Mouse (Mus musculus) c-Kit-positive CD71-positive TER-119-negative erythroid progenitor cells, embryonic 14.5 days (primary cell): ENCODE results near the gene Slc13a2.

Source experiments
- DNase-seq: peaks from one replicate; pipeline ENCODE4 v3.0.0-alpha.2; 2013; ENCODE audit warnings: low read depth

Gene Slc13a2

DNA sequence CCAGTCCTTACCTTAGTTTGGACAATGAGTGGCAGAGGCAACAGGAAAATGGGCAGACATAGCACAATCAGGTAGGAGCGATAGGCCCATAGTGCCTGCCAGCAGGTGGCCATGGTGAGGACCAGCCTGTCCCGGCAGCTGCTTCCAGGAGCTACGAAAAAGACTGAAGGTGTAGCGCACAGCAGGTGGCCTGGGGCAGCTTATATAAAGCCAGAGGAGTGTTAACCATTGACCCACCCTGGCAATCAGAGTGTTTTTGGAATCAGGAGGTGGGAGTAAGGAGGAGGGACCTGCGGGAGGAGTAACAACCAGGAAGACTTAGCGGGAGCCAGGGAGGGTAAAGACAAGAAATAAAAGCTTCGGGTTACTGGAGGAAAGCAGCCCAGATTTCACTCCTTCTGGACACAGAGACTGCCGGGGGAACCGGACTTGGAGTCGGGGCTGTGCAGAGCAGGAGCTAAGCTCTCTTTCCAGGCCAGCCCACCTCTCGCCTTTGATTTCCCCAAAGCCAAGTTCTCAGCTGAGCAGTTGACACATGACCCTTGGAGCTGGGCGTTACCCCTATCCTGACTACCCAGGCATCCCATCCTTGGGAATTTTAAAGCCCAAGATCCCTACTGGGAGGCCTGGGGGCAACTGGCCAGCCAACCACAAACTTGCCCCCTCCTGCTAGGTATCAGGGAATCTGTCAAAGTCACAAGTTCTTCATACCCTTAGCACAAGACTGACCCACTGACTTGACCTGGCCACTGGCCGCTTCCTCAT lies at the start of gene Slc13a2:
Gene Slc13a2, minus strand, starts transcription at position 163 of the 765 bp plus-strand sequence.
- DNase-seq = no peak

DNA sequence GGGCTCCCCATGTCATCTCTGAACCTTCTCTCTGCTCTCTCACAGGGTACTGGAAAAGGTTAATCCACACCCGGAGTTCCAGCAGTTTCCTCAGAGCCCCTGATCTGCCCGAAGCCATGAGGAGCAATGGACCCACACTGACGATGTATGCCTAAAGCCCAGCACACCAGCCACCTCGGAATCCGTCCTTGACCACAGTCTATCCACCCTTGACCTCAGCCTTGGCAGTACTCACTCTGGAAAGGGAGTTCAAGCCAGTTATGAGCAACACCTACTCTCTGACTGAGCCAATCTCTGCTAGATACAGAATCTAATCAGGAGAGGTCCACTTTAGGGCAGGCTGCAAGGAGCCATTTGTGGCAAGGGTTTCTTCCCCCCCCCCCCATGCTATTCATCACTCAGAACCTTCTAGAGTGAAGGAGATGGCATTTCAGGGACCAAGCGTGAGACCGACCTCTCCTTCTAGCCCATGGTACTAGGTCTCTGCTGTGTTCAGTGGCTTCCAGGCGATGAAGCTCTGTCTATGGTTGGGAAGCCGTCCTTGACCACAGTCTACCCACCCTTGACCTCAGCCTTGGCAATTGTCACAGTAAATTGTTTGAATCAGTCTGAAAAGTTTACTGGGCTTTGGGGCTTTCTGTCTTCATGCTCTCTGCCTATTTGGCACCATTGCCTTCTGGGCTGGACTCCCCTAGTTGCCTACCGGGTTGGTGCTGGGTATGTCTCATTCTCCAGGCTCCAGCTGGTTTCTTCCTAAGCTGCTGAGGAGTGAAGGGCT lies 49.5 kb upstream of the Slc13a2 start:
- no peak for DNase-seq

DNA sequence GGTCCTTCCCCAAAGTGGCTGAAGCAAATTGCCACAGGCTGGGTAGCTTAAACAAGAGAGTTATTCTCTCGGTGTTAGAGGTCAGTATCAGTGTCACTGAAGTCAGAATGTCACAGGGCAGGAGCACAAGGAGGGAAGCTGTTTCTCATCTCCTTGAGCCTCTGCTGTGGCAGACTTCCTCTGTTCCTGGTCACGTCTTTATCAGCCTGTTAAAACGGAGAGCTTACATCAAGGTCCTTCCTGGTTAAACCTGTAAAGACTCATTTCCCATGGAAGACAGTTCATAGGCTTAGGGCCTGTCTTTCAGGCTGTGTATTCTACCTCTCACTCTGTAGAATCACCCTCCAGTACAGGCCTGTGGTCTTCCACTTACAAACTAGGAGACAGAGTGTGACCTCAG lies 45.9 kb upstream of the Slc13a2 start:
- no peak for DNase-seq

DNA sequence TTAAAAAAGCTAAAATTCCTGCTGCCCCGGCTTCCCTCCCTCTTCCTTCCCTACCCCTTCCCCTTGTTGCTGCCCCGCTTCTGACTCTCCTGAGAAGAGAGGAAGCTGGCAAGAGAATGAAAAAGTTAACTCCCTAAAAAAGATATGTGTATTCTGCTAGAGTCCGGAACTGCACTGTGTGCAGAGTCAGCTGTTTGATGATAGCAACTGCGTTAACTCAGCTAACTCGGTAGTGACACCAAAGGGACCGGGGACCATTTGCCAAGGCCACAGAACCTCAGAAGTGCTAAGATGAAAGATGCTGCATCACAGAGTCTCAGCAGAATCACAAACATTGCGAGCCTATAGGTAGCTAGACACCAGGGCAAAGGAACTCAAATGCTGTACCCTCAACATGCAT lies 45.5 kb upstream of the Slc13a2 start:
- DNase-seq = no peak

DNA sequence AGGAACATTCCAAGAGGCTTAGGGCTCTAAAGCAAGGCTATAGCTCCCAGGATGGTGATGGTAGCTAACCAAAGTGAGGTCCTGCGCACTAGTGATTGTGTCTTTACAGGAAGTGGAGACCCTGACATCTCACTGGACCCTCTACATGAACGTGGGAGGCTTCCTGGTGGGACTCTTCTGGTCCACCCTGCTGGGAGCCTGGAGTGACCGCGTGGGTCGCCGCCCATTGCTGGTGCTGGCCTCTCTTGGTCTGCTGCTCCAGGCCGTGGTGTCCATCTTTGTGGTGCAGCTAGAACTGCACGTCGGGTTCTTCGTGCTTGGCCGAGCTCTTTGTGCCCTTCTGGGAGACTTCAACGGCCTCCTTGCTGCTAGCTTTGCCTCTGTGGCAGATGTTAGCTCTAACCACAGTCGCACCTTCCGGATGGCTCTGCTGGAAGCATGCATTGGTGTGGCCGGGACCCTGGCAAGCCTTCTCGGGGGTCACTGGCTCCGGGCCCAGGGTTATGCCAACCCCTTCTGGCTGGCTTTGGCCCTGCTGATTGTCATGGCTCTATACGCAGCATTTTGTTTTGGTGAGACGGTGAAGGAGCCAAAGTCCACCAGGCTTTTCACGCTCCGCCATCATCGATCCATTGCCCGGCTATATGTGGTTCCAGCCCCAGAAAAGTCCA lies 44.4 kb upstream of the Slc13a2 start:
- no peak for DNase-seq

DNA sequence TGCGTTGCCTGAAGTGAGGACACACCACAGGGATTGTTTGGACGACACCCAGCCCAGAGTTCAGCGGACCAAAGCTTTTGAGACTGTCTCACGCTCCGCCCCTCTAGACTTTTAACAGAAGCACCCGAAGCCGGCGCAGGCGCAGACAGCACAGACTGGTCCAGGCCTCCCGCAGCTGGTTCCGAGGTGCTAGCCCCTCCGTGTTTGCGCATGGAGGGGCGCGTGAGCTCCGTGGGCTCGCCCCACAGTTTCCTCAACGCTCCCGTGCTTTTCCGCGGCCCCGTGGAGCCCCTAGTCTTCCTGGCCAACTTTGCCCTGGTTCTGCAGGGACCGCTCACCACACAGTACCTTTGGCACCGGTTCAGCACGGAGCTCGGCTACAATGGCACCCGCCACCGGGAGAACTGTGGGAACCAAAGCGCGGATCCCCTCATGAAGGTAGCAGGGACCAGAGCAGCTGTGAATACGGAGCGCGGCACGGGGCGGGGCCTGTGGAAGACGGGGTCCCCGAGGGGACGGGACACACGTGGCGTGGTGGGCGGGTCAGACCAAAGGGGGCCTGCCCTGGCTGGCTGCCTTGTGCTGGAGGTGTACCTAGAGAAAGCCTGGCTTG lies 43.7 kb upstream of the Slc13a2 start, which contains the start of gene Slc46a1:
Gene Slc46a1, plus strand, starts transcription at position 130 of the 613 bp plus-strand sequence.
- DNase-seq = peak; percentile 50

DNA sequence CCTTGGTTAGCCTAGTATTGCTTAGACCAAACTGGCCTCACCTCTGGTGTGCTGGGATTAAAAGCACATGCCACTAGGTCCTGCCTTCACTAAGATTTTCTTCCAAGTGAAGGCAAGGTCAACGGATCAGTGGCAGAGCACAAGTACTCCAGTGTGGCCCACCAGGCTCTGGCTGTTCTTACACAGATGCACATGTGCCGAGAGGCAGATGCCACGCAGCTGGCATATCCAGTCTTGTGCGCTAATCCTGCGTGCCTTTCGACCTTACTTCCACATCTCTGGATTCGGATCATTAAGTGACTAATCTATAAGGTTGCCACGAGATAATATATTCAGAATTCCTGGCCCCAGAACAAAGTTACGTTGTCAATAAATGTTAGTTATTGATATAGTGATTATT lies 43.1 kb upstream of the Slc13a2 start:
- no peak for DNase-seq

DNA sequence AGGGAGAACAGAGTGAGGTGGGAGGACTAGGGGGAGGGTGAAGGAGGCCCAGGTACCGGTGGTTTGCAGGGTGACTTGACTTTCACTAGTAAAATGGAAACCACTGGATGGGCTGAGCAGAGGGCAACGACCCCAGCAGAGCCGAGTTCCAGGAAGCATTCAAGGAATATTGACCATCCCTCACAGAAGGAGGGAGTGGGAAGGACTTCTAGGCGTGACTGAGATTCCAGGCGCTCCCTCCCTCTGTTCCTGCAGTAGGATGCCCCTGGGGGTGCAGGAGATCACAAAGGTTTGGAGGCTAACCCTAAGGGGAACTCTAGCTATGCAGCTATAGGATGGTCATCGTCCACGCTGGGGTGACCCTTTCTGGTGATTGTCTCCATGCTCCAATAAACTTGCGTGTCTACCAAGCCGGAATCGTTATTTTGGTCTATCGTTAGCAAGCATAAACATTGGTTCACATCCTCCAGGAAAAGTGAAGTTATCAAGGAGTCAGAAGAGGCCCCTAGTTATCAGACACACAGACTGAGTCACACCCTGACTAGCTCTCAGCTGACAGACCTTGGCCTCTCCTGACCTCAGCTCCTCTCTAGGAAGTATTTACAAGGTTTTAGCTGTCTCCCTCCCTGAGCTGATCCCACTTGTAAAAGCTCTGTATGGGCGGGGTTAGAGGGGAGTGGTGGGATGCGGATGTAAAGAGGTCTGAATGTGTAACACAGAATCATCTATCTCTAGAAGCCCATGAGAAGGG lies 41.4 kb upstream of the Slc13a2 start:
- peak; percentile 48 for DNase-seq

DNA sequence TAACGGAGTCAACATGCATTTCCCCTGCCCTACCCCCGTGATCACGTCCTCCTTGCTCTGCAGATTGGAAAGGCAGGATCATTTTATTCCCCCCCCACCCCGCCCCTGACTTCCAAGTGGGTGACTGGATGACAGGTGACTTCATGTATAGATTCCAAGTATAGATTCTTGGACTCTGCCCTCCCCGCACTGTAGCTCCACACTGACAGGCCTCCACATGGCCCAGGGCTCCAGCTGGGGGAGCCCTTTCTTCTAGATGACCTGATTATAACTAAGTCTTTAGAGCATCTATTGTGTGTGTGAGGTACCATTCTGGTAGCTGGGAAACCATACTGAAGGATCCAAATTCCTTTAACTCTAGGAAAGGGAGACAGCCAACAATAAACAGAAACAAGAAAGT lies 40.7 kb upstream of the Slc13a2 start:
- DNase-seq = no peak

DNA sequence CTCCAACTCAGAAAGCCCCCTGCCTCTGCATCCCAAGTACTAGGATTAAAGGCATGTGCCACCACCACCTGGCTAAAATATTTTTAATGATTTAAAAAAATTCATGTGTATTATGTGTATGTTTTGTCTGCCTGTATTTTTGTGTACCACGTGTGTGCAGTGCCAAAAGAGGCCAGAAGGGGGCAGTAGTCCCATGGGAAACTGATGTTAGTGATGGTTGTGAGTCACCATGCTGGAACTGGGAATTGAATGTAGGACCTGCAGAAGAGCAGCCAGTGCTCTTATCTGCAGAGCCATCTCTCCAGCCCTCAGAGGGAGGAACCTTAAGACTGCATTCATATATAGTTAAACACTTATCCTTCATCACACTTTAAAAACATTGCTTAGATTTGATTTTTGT lies 39.9 kb upstream of the Slc13a2 start:
- DNase-seq = no peak

DNA sequence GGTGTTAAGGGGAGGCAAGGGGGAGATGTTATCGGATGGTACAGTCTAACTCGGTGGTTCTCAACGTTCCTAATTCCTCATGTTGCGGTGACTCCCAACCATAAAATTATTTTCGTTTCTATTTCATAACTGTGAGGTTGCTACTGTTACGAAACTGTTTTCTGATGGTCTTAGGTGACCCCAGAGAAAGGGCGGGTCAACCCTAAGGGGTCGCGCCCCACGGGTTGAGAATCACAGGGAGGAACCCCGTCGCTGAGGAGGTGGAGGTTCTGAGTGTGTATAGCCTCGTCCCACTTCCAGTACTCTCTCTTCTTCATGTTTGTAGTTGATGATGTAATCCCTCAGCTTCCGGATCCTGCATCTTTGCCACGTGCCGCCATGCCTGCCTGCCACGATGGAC lies 36.7 kb upstream of the Slc13a2 start:
- no peak for DNase-seq

DNA sequence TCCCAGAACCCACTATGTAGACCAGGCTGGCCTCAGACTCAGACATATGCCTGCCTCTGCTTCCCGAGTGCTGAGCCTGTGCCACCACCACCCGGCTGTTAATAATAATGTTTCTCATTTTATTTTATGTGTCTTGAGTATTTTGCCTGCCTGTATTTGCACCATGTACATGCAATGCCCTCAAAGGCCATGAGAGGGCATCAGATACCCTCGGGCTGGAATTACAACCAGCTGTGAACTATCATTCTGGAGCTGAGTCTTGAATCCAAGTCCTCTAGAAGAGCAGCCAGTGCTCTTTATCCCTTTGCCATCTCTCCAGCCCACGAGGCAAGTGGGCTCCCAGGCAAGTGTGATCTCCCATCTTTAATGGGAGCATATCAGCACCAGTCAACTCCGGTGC lies 33.3 kb upstream of the Slc13a2 start:
- peak; percentile 38 for DNase-seq

DNA sequence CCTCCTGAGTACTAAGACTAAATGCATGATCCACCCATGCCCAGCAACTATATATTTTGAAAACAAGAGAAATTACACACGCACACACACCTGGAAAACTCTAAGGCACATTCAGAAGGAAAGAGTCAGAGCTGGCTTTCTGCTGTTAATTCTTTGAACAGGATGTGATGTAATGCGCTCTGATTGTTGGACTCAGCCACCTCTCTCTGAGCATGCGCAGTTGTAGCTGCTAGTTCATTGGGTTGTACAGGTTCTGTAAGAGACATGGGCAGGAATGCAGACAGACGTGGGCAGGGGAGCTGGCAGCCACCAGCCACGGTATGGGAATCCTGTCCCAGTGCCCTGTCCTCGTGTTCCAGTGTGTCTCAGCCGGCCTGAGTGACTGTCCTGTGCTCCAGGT lies 32.3 kb upstream of the Slc13a2 start:
- DNase-seq = no peak

DNA sequence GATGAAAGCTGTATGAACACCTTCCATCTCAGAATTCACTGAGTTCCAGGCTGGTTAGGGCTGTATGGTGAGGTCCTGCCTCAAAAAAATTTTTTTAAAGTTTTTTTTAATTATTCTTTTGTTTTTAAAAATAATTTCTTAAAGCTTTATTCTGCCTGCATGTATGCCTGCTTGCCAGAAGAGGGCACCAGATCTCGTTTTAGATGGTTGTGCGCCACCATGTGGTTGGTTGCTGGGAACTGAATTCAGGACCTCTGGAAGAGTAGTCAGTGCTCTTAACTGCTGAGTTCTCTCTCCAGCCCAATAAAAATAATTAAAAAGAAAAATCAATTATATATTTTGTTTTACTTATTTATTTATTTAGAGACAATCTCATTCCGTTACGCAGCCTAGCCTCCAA lies 31.7 kb upstream of the Slc13a2 start:
- peak; percentile 63 for DNase-seq

DNA sequence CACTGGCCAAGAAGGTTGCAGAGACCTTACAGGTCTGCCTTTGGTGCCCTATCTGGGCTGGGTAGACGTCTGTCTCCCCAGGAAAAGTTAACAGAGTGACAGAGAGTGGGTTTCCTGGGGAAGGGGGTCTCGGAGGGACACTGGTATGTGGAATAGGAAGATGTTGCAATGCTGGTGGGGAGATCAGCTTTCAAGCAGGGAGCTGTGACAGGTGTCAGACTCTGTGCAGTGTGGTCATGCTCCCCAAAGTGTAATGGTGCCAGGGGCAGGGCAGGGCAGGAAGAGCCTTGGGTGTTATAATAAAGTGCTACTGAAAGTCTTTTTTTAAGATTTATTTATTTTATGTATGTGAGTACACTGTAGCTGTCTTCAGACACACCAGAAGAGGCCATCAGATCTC lies 28.3 kb upstream of the Slc13a2 start:
- no peak for DNase-seq

DNA sequence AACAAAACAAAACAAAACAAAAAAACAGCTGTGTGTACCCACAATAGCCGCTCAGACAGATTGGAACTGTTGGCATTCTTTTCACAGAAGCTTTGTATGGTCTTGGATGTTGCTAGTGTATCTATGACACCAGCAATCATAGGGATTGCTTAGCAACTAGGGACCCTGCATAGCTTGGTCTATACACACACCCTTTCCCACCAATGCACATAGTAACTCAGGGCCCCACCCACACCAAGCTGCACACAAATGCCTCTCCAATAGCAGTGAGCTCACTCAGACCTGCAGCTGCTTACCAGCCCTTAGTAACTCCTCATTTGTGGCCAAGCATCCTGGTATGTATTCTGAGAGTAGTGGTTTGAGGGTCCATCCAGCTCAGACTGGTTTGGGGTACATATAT lies 26.2 kb upstream of the Slc13a2 start:
- DNase-seq = no peak

DNA sequence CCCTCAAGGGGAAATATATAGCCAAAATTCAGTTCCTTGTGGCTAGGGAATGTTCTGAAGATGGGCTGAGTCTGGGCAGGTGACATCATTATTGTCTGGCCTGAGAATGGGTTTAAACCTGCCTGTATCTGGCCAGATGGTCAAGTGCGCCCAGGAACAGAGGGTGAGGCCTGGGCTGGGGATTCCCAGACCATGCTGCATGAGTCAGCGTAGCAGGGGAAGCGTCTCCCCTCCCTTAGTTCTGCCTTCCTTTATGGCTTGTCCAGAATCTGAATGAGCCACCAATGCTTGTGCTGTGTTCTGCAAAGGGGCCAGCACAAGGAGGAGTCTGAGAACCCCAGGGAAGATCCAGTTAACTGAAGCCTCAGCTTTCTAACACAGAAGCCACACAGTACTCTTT lies 25.2 kb upstream of the Slc13a2 start:
- no peak for DNase-seq

DNA sequence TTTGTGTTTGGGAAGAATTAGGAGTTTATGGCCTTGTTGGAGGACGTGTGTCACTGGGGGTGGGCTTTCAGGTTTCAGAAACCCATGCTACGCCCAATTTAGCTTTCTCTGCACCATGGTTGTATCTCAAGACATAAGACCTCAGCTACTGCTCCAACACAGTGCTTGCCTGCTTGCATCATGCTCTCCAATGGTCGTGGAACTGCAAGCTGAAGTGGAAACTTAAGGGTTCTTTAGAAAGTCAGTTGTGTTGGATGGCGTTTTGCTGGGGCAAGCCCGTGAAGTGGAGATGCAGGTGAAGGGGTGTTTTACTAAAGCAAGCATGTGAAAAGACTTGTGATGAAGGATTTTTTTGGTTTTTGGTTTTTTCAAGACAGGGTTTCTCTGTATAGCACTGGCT lies 21.1 kb upstream of the Slc13a2 start:
- no peak for DNase-seq

DNA sequence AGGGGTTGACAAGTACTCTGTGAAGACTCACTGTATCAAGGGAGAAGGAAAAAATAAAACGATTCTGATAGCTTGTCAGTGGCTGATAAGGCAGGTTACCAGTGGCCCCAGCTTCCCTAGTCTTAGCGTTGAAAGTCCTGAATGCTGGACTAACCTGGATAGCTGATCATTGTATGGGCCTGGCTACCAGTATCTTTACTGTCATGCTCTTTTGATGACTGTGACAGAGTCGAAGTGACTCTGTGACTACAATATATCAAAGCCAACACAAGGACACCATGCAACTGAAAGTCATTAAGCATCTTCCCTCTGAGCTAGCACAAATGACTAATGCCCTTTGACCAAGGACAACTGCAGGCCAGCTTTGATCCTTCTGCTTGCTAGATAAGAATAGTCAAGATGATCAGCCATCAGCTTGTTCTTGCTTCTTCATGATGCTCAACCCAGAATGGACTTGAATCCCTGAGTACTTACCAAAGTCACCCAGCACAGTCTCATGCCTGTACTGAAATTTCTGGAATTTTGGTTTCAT lies 16.4 kb upstream of the Slc13a2 start:
- DNase-seq = no peak

DNA sequence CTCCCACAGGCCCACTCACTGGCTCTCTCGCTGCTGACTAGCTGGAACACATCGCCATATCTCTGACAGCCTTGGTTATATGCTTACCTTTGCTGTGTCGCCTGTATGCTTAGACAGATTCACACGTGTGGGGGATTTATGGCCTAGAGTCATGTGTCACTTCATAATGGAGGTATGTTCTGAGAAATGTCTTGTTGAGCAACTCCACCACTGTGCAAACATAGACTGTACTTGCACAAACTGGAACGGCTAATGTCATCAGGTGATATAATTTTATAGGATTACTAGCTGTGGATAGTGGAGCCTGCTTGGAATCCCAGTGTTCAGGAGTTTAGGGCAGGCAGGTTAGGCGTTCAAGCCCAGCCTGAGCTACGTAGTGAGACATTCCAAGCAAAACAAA lies 15.2 kb upstream of the Slc13a2 start:
- no peak for DNase-seq

DNA sequence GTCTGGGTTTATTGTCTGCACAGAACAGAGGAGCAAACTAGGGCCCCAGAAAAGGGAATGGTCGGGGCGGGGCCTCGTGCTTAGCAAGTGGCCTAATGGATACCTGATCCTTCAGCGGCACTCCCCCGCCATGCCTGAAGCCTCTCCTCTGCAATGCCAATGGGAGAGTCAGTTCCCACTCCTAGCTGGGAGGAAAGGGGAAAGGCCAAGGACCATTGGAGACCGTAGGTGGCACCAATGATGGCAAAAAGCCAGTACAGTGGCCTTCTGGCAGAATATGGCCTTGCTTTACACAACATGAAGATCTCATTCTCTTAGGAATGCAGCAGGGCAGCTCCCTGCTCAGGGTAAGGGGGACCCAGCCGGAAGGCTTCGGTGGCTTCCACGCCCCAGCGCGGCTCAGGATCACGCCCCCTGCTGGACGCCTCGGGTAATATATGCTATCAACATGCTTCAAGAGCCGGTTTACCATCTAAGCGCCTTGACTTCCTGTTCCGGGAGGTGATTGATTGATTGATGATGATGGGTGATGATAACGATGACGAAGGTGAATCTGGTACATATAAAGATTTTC lies 13.8 kb upstream of the Slc13a2 start:
- peak; percentile 30 for DNase-seq
